Mouse (Mus musculus): ENCODE results near the gene Scml4.

DNA sequence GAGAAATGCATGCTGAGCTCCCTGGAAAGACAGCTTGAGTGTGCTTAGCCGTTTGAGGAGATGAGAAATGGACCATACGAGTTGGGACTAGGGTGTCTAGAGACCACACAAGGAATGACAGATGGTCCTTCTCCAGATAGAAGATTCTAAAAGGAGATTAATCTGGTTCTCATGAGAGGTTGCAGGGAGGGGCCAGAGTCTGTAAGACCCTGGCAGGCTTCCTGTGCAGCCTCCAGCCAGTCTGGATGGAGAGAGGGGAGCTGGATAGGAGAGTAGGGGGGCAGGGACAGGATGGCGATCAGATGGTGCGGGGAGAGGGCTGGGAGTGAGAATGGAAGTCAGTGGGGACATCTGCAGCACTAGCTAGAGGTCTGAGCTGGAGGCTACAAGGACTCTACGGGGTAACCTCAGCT lies 19.1 kb downstream of the Scml4 start:
- TF ChIP-seq TAL1 (IDR thresholded peaks at IDR 0.05; ENCODE audit: low read length): no peak
- no peak for TF ChIP-seq GATA1 (IDR thresholded peaks at IDR 0.05; ENCODE audit: low read length)

All from erythroblast, embryonic 14.5 days (primary cell).